Mouse (Mus musculus) megakaryocyte, adult 5-6 weeks (primary cell): ENCODE results near the gene Ccdc138. TPM values are rescaled to one million over a fixed set of nuclear protein-coding genes. Genes with fewer than 3 reads are reported as not detected.

ENCODE experiments used
- total RNA-seq, 2 experiments: library from RNA; stranded (forward) in 1 of 2; stranded (reverse) in 1 of 2; fragments of 153-499, 151-499 nt in 1 of 2; fragments of 221-1000, 200-1000 nt in 1 of 2; gene quantifications; 2 replicates each; pipeline versions ENCODE4 v1.2.3 to v1.2.4; 2015 to 2017

The Ccdc138 gene
- total RNA-seq, 2 experiments from 2014 or later: 3.5 to 5.3 TPM

Other genes with a start within 250 kb of the Ccdc138 start
- 41.5 and 56.3 TPM in 2 replicates for gene Gcc2, start 242.5 kb upstream of the Ccdc138 start, total RNA-seq (2015)
- gene Gcc2, start 242.5 kb upstream of the Ccdc138 start, total RNA-seq (2017): 32.6 and 32.8 TPM in 2 replicates
- gene Lims1, start 174.5 kb upstream of the Ccdc138 start, total RNA-seq (2015): 239 and 260 TPM in 2 replicates
- 171 and 182 TPM in 2 replicates for gene Lims1, start 174.5 kb upstream of the Ccdc138 start, total RNA-seq (2017)
- gene Ranbp2, start 51.0 kb upstream of the Ccdc138 start, total RNA-seq (2015): 67.2 and 73.3 TPM in 2 replicates
- 94.2 and 106 TPM in 2 replicates for gene Ranbp2, start 51.0 kb upstream of the Ccdc138 start, total RNA-seq (2017)
- not detected in 2 replicates for gene Edar, start 177.7 kb downstream of the Ccdc138 start, total RNA-seq (2015)
- 0.04 TPM in 1 of 2 replicates, not detected in the other for gene Edar, start 177.7 kb downstream of the Ccdc138 start, total RNA-seq (2017)
- not detected in 2 replicates for gene Gm17542, start 220.3 kb downstream of the Ccdc138 start, total RNA-seq (2015)
- not detected in 2 replicates for gene Gm17542, start 220.3 kb downstream of the Ccdc138 start, total RNA-seq (2017)